20 mouse cellular contexts compared by ENCODE assay signal in genomic region chr14:48324460-48324850, GRCm38 (mm10).
"Had no signal": no experiment of that assay in that cellular context is flagged by ENCODE, and none has a peak within 500 bp of the region (broad histone marks: within the 10 kb centered on the region; RNA-seq: fewer than 3 reads in every experiment).

No protein-coding gene starts in this region.

- DNase-seq: kidney, adult 11 months; kidney, adult 8-10 months; kidney, postnatal 10 days; kidney, postnatal 36 days; layer of hippocampus, postnatal 36 days; liver, postnatal 0 days; lung, postnatal 14 days; retina, postnatal 1 day; right cerebral cortex, postnatal 25 days; spleen, adult 18-20 months; thymus, postnatal 25 days had no signal

- ATAC-seq: intestine, embryonic 15.5 days; liver, postnatal 0 days had no signal

- H3K4me2 ChIP-seq: intestine, embryonic 15.5 days; kidney, embryonic 15.5 days; limb, embryonic 15.5 days; liver, embryonic 11.5 days; neural tube, embryonic 13.5 days; stomach, embryonic 15.5 days had no signal

- H3K9ac ChIP-seq: intestine, embryonic 15.5 days; kidney, embryonic 15.5 days; limb, embryonic 15.5 days; liver, embryonic 14.5 days; liver, postnatal 0 days; neural tube, embryonic 13.5 days; stomach, embryonic 15.5 days had no signal

- H3K27ac ChIP-seq: intestine, embryonic 15.5 days; kidney, embryonic 15.5 days; limb, embryonic 15.5 days; liver, embryonic 14.5 days; macrophage; neural tube, embryonic 13.5 days; stomach, embryonic 15.5 days had no signal

- H3K36me3 ChIP-seq: intestine, embryonic 15.5 days; kidney, embryonic 15.5 days; limb, embryonic 15.5 days; neural tube, embryonic 13.5 days; stomach, embryonic 15.5 days had no signal

- H3K4me1 ChIP-seq: intestine, embryonic 15.5 days; kidney, embryonic 15.5 days; limb, embryonic 15.5 days; neural tube, embryonic 13.5 days; stomach, embryonic 15.5 days had no signal

- H3K27me3 ChIP-seq: intestine, embryonic 15.5 days; kidney, embryonic 15.5 days; limb, embryonic 15.5 days; neural tube, embryonic 13.5 days; stomach, embryonic 15.5 days had no signal

- H3K9me3 ChIP-seq: intestine, embryonic 15.5 days; kidney, embryonic 15.5 days; limb, embryonic 15.5 days; neural tube, embryonic 13.5 days; stomach, embryonic 15.5 days had no signal

- H3K4me3 ChIP-seq: intestine, embryonic 15.5 days; kidney, embryonic 15.5 days; limb, embryonic 15.5 days; myocyte; neural tube, embryonic 13.5 days; stomach, embryonic 15.5 days had no signal
